Mouse (Mus musculus) embryonic stem cell, embryonic (primary cell): ENCODE measurements around the gene Lhfpl1.
"Not testable (repeated sequence)": the region's sequence is repeated elsewhere in the genome, so short reads cannot be mapped to it uniquely, and the experiment has no call there.

ENCODE experiments used
- CTCF ChIA-PET, 4 experiments: fragments of 300-600 bp in 2 of 4; fragments of 350-600 bp in 2 of 4; sonication (Branson Sonifier 250); formaldehyde crosslinking; loops; one replicate each; lab custom pipeline; 2022; ENCODE audit warnings: inconsistent platforms in 2 of 4; lab: Charles Lee
- POLR2A ChIA-PET, 4 experiments: fragments of 300-600 bp in 2 of 4; fragments of 350-600 bp in 2 of 4; sonication (Branson Sonifier 250); formaldehyde crosslinking; loops; one replicate each; lab custom pipeline; 2022; ENCODE audit warnings: antibody characterized with exemption in 4 of 4, inconsistent platforms in 1 of 4; lab: Charles Lee

Gene Lhfpl1

GRCm38 (mm10) chrX:145348377-145349203 is at the start of gene Lhfpl1:
Gene Lhfpl1, minus strand, starts transcription at chrX:145349089.
- ChIA-PET POLR2A (no interaction called here), CTCF (no interaction called here)

GRCm38 (mm10) chrX:145371839-145372238 is 22.9 kb upstream of the Lhfpl1 start:
- ChIA-PET POLR2A (no interaction called here), CTCF (interaction anchor here in 1 of 4 experiments (1.1 kb wide), 1 partner anchor 28 kb away, joined by 3 read pairs; no protein-coding TSS in a partner anchor)

GRCm38 (mm10) chrX:145362527-145362926 is 13.6 kb upstream of the Lhfpl1 start:
- POLR2A ChIA-PET, result no interaction called here
- CTCF ChIA-PET, result no interaction called here

- CTCF ChIA-PET, result no interaction called here
- POLR2A ChIA-PET, result no interaction called here
Measured at GRCm38 (mm10) chrX:145342402-145342801, 6.5 kb downstream of the Lhfpl1 start.

GRCm38 (mm10) chrX:145336141-145336540 is 12.7 kb downstream of the Lhfpl1 start:
- POLR2A ChIA-PET, result no interaction called here
- CTCF ChIA-PET, result no interaction called here

GRCm38 (mm10) chrX:145308555-145308954 is 40.3 kb downstream of the Lhfpl1 start:
- ChIA-PET POLR2A (no interaction called here), CTCF (no interaction called here)

- POLR2A ChIA-PET, result no interaction called here
- CTCF ChIA-PET, result interaction anchor here in 1 of 4 experiments (0.6 kb wide), 1 partner anchor 1460 kb away, joined by 3 read pairs; no protein-coding TSS in a partner anchor
Measured at GRCm38 (mm10) chrX:145307174-145307573, 41.7 kb downstream of the Lhfpl1 start.

- POLR2A ChIA-PET, result not testable (repeated sequence)
Measured at GRCm38 (mm10) chrX:145300232-145300631, 48.7 kb downstream of the Lhfpl1 start.

GRCm38 (mm10) chrX:145272209-145272608 is 76.7 kb downstream of the Lhfpl1 start:
- ChIA-PET POLR2A (no interaction called here), CTCF (no interaction called here)

More at GRCm38 (mm10) chrX:145300232-145300631, 48.7 kb downstream of the Lhfpl1 start:
- CTCF ChIA-PET, result not testable (repeated sequence)

- ChIA-PET POLR2A (no interaction called here), CTCF (no interaction called here)
Measured at GRCm38 (mm10) chrX:145271768-145272167, 77.1 kb downstream of the Lhfpl1 start.

- CTCF ChIA-PET, result no interaction called here
- POLR2A ChIA-PET, result no interaction called here
Measured at GRCm38 (mm10) chrX:145261803-145262202, 87.1 kb downstream of the Lhfpl1 start.
